Mouse (Mus musculus): ENCODE measurements around the gene E2f8.

GRCm38 (mm10) chr7:48860948-48861347 is 20.4 kb downstream of the E2f8 start:
- TF ChIP-seq CHD2 (IDR thresholded peaks at IDR 0.05; ENCODE audit: low read depth, low read length) (no peak), MAFK (IDR thresholded peaks at IDR 0.05; ENCODE audit: insufficient read depth, low read depth, low read length) (no peak), ZNF384 (IDR thresholded peaks at IDR 0.05; ENCODE audit: low read depth, low read length) (no peak), ZC3H11A (IDR thresholded peaks at IDR 0.05; ENCODE audit: borderline replicate concordance, low read depth, low read length) (no peak)
